Mouse (Mus musculus) CH12F3 (cell line): Measurements from ENCODE around the gene Tent4b.
"Not testable (repeated sequence)": the region's sequence is repeated elsewhere in the genome, so short reads cannot be mapped to it uniquely, and the experiment has no call there.

Experiments used
- in situ Hi-C: fragments of 300-500 bp; cut with MboI; formaldehyde crosslinking; loops from 2 replicates; pipeline ENCODE4 v1.14.3; 2020; ENCODE audit warnings: low sequenced_read_pairs

Tent4b gene

DNA sequence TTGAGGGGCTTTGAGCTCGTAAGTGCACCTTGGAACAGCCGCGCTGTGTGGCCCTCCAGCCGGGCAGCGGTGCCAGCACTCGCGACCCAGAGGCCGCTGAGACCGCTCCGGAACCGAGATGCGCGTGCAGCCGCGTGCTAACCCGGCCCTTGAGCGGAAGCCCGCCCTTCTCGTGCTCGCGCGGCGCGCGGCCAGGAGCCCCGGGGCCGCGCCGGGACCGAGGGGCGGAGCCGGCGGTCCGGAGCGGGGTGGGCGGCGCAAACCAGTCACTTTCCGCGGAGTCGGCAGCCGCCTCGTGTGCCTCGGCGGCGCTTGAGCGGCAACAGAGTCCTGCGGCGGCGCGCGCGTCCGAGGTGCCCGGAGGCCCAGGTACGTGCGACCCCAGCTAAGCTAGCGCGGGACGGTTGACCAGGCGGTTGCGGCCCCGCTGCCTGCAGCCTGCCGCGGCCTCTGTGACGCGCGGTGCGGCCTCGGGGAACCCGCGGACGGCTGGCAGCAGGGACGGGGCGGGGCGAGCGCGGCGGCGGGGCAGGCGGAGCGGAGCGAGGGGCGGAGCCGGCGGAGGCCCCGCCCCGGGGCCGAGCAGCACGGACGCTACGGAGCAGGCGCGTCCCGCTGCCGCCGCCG, at the start of gene Tent4b:
Gene Tent4b (plus strand): TSS at position 269 of the 627 bp plus-strand sequence.
- in situ Hi-C loops, result no loop called here

DNA sequence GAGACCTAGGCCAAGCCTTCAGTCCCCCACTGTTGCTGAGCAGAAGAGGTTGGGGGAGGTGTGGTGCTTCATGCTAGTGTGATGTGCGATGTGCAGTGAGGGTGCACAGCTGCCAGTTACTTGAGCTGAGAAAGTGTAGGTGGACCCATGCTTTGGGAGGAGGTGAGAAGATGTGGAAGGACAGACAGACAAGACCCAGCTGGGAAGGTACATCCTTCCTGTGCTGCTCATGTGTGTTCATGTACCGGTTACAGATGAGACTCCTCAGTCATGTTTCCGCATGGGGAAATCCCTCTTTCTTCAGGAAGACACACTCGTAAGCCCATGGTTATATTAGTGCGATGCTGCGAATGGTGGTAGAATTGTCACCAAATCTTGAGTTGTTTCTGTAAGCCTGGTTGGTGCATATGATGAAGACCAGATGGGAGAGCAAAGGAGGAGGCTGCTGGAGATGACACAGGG, 48.1 kb upstream of the Tent4b start:
- in situ Hi-C loops, result no loop called here

DNA sequence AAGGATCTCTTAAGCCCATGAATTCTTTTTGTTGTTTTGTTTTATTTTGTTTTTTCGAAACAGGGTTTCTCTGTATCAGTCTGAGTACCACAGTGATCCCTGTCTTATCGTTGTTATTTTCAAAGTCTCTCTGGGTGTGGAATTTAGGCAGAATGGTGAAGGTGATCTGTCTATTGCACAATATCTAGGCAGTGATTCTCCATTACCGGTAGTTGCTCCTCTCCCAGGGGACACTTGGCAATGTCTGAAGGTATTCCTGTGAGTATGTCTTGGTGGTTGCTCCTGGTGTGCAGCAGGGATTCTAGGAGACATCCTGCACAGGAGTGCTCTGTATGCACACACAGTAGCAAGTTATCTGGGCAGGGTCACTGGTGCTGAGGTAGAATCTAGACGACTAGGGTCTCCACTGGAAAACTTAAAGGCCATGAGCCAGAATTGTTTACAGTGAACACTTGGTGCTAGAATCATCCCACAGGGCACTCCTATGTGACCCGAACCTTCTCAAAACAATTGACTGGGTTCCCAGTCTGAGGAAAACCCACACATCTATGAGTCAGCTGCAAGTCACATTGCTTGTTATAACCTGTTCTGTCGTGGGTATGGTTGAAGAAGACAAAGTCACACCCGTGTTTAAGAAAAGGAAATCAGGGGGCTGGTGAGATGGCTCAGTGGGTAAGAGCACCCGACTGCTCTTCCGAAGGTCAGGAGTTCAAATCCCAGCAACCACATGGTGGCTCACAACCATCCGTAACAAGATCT, 38.6 kb upstream of the Tent4b start:
- in situ Hi-C loops, result no loop called here

- in situ Hi-C loops, result no loop called here
These were observed 37.6 kb upstream of the Tent4b start for GRCm38 (mm10) chr8:88161439-88161838.

DNA sequence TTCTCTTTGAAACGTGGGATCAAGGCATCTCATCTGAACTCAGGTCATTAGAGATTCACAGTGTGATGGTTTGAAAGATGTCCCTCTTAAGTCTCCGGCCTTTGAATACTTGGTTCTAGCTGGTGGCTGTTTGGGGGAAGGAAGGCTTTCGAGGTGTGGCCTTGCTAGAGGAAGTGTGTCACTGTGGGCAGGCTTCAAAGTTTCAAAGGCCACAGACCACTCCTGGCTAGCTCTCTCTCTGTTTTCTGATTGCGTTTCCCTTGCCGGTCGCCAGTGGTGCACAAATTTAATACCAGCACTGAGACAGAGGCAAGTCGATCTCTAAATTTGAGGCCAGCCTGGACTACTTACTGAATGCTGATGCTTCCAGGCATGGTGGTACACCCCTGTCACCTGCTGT, 23.7 kb upstream of the Tent4b start:
- in situ Hi-C loops, result no loop called here

DNA sequence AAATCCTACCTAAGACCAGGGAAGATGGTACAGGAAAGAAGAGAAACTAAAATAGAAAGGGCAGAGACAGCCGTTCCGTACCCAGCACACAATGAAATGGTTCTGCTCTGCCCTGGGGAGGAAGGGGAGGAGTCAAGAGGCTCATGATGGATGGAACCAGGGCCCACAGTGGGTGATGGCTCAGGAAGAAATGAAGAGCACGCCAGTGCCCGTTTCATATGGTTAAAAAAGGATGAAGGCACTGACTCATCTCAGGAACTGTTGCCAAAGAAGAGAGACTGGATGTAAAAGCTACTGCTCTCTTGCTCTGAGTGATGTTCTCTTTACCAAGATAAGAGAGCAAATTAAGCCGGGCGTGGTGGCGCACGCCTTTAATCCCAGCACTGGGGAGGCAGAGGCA, 21.7 kb upstream of the Tent4b start:
- in situ Hi-C loops, result no loop called here

DNA sequence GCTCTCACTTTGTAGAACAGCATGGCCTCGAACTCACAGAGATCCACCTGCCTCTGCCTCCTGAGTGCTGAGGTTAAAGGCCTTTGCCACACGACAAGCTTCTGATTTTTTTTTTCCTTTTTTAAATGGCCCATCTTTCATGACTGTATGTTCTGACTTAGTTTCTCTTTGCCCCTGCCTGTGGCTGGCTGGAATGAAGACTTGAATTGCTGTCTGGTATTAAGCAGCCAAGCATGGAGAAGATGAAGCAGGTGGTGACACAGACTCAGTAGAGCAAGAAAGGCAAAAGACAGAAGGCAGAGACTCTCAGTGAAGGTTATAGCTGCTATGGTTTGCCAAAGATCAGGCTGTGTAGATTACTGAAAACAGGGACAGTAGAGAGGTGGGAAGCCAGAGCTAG, 15.9 kb upstream of the Tent4b start:
- in situ Hi-C loops, result no loop called here

DNA sequence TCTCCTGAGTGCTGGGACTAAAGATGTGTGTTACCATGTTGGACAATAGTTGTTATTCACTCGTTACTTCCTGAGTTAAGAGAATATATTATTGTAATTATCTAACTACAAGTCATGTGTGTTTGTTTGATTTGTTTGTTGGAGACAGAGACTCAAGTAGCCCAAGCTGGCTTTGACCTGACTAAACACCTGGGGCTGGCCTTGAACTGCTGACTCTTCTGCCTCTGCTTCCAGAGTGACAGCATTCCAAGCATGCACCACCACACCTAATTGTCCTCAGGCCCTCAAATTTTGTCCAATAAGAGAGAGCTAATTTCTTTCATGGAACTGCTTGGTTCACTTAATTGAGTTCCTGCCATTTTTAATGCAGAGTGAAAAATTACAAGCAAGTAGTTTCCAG, 14.1 kb upstream of the Tent4b start:
- in situ Hi-C loops, result no loop called here

- in situ Hi-C loops, result no loop called here
These were observed 13.3 kb upstream of the Tent4b start for GRCm38 (mm10) chr8:88185716-88186115.

DNA sequence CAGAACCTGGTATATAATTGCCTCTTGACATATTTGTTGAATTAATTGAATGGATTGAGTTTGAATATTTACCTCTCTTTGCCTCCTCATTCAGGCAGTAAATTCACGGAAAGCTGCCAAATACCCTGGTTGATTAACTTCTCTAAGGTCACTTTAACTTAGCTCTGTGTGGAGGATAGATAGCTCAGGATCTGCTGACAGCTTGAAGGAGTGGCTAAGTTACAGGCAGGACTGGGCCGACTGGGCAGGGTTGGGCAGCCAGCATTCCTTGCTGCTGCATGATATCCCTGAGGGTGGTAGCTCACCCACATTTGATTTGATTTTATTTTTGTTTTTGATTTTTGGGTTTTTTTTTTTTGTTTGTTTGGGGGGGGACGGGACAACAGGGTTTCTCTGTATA, 1.7 kb upstream of the Tent4b start:
- in situ Hi-C loops, result no loop called here

- in situ Hi-C loops, result no loop called here
These were observed 465 bp upstream of the Tent4b start for GRCm38 (mm10) chr8:88198551-88198944.

GRCm38 (mm10) chr8:88199700-88200601, 938 bp downstream of the Tent4b start:
- in situ Hi-C loops, result no loop called here

DNA sequence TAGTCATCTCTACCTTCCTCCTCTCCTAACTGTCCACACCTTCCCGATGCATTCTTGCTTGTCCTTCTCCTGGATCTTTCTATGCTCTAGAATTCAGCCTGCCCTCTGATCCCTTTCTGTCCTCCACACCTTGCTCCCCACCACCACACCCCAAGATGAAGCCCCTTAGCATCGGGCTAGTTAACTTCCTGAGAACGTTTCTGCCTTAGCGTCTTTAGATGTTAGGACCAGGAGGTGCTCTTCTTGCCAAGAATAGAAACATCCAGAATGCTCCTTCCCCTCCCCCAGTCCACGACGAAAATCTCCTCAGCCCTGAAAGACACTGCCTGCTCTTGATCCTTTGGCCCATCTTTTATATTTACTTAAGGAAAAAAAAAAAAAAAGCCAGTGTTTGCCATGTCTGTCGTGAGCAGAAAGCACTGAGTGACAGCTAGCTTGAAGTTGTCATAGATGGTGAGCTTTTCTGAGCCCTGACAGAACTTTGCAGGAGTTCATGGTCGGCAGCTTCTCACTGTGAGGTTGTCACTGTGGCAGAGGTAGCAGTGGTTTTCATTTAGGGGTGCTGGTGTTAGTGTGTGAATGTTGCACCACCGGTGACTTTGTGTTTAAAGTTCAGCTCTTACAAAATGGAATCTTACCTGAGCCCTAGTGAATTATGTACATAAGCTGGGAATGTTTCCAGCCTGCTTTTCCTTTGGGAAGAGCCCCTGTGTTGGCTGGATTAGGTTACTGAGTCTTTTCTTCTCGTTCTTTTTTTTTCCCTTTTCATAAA, 1.9 kb downstream of the Tent4b start:
- in situ Hi-C loops, result no loop called here

GRCm38 (mm10) chr8:88201641-88202040, 2.6 kb downstream of the Tent4b start:
- in situ Hi-C loops, result no loop called here

DNA sequence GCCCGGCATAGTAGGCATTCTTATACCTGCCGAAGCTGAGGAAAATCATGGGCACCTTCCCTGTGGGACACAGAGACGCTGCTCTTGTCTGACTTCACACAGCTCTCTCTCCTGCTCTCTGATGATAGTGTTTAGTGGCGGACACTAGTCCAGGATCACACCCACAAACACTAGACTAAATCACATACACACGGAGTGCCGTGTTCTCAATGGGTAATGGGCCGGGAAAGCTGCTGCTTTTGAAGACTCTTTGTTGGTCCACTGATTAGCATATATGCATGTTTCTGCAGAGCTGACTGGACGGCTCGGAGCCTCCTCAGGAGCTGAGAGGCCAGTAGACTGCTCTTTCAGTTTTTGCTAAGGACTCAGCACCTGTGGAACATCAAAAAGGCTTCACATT, 7.0 kb downstream of the Tent4b start:
- in situ Hi-C loops, result no loop called here

DNA sequence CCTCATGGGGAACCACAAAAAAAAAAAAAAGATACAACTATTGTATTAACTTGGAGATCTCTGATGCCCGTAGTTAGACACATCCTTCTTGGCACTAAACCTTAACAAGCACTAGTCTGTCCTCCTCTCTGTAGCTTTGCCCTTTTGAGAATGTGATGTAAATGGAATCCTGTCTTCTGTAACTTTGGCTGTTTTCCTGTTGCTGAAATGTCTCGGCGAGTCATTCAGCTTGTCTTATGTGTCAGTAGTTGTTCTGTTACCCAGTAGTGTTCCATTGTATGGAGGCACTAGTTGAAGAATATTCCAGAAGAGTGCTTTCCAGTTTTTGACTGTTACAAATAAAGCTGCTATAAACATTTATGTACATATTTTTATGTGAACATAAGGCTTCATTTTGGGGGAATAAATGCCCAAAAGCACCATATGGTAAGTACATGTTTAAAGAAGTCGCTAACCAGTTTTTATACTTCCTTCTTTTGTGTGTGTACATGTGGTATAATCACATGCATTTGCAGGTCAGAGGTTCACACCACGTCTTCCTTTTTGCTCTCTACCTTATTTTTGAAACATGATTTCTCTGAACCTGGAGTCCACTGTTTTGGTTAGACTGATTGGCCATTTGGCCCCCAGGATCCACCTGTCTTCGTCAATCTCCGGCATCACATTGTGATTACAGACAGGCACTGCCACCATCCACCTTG, 8.3 kb downstream of the Tent4b start:
- in situ Hi-C loops, result no loop called here

DNA sequence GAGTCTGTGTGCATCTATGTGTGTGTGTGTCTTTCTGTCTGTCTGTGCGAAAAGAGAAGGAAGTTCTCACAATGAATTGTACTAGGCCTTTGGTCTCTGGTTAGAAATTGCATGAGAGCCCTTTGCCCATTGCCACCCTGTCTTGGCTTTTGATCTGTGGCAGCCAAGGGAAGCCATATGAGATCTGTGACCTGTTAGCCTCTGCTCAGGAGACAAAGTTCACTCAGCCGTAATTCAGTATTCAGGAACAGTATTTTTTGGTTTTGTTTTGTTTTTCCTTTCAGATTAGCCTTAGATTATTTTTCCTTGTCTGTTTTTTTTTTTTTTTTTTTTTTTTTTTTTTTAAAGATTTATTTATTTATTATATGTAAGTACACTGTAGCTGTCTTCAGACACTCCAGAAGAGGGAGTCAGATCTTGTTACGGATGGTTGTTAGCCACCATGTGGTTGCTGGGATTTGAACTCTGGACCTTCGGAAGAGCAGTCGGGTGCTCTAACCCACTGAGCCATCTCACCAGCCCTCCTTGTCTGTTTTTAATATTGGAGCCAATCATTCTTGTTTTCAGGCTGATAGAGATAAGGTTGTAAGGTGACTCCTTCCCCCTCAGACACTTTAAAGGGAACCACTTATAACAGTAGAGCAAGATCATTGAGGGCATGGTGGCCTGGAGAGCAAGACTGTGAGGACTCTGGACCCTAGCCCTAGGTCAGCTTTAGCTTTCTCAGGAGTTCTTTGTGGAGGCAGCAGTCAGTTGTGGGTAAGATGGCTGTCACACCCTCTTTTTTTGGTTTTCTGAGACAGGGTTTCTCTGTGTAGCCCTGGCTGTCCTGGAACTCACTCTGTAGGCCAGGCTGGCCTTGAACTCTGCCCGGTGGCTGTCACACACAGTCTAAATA, 11.2 kb downstream of the Tent4b start:
- in situ Hi-C loops, result not testable (repeated sequence)

GRCm38 (mm10) chr8:88221353-88221752, 22.3 kb downstream of the Tent4b start:
- in situ Hi-C loops, result no loop called here

- in situ Hi-C loops, result no loop called here
These were observed 26.3 kb downstream of the Tent4b start for GRCm38 (mm10) chr8:88225358-88225757.
